ENCODE assay signal across 17 mouse cellular contexts in the genomic region with DNA sequence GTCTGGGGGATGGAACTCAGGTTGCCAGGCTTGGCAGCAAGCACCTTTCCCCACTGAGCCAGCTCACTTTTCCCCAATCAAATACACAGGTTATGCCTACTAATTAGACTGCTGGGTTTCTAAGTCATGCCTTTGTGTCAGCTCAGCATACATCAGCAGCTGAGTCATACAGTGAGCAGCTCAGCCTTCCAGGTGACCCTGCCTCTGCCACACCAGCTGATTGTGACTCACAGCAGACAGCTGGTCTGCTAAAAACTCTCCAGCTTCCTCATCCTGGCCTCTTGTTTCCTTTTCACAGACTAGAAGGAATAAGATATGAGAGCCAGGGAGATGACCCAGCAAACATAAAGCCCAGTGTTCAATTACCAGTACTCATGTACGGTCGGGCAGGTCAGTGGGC.
DNase-seq lines count a peak whose midpoint lies in the region; ATAC-seq lines count a peak whose summit lies in the region.
"Had no signal": no experiment of that assay in that cellular context is flagged by ENCODE, and none has a peak within 500 bp of the region (broad histone marks: within the 10 kb centered on the region; RNA-seq: fewer than 3 reads in every experiment).

No protein-coding gene starts in this region.

- H3K9ac ChIP-seq in stomach, embryonic 16.5 days (ENCODE audit: low read length) = no peak overlapping the region
- H3K9ac ChIP-seq in hindbrain, embryonic 11.5 days (ENCODE audit: low read depth, low read length) = no peak overlapping the region
- H3K9ac ChIP-seq: forebrain, embryonic 15.5 days; limb, embryonic 13.5 days; liver, postnatal 0 days had no signal

- H3K4me2 ChIP-seq in stomach, embryonic 16.5 days (ENCODE audit: low read depth, low read length) = no peak overlapping the region
- H3K4me2 ChIP-seq in hindbrain, embryonic 11.5 days (replicated peaks; ENCODE audit: low read depth, low read length) = no peak overlapping the region
- H3K4me2 ChIP-seq: forebrain, embryonic 15.5 days; heart, embryonic 11.5 days; limb, embryonic 13.5 days had no signal

- 78% methylated on average over 2 of the region's 2 CpGs for WGBS in stomach, embryonic 16.5 days
- 90% methylated on average over 2 of the region's 2 CpGs for WGBS in hindbrain, embryonic 11.5 days

- ATAC-seq in stomach, embryonic 16.5 days (ENCODE audit: insufficient read depth, low FRiP score) = peak; percentile 86; the same call in 1 of the 2 replicates
- no peak for ATAC-seq in hindbrain, embryonic 11.5 days (ENCODE audit: low FRiP score)
- ATAC-seq in monocyte, adult 5-6 weeks (replicated peaks; ENCODE audit: insufficient number of reproducible peaks, low FRiP score, low TSS enrichment, poor library complexity, severe bottlenecking) = no peak
- ATAC-seq: forebrain, embryonic 15.5 days; liver, postnatal 0 days had no signal

- H3K4me3 ChIP-seq in stomach, embryonic 16.5 days (replicated peaks; ENCODE audit: low read length) = no peak overlapping the region
- no peak overlapping the region for H3K4me3 ChIP-seq in hindbrain, embryonic 11.5 days (ENCODE audit: low read depth, low read length)
- H3K4me3 ChIP-seq: forebrain, embryonic 15.5 days; left cerebral cortex, adult 2 months; limb, embryonic 13.5 days had no signal

- H3K36me3 ChIP-seq in stomach, embryonic 16.5 days (ENCODE audit: control insufficient read depth, insufficient read depth, low read length) = no peaks in the 10 kb centered on the region
- H3K36me3 ChIP-seq in hindbrain, embryonic 11.5 days (ENCODE audit: control insufficient read depth, insufficient read depth, low read length) = no peaks in the 10 kb centered on the region
- H3K36me3 ChIP-seq: forebrain, embryonic 15.5 days; limb, embryonic 13.5 days had no signal

- H3K27me3 ChIP-seq in stomach, embryonic 16.5 days (ENCODE audit: control insufficient read depth, insufficient read depth, low read length) = no peaks in the 10 kb centered on the region
- H3K27me3 ChIP-seq in hindbrain, embryonic 11.5 days (ENCODE audit: control insufficient read depth, insufficient read depth, low read length) = no peaks in the 10 kb centered on the region
- H3K27me3 ChIP-seq: forebrain, embryonic 15.5 days had no signal

- no peak overlapping the region for H3K27ac ChIP-seq in stomach, embryonic 16.5 days (ENCODE audit: low read length)
- H3K27ac ChIP-seq in hindbrain, embryonic 11.5 days (ENCODE audit: low read depth, low read length) = no peak overlapping the region
- H3K27ac ChIP-seq: forebrain, embryonic 15.5 days; left cerebral cortex, adult 2 months; limb, embryonic 13.5 days had no signal

- 0 out of 2 replicates have a peak, but pooled peaks cover 4% of the 10 kb centered on the region for H3K4me1 ChIP-seq in stomach, embryonic 16.5 days (ENCODE audit: control insufficient read depth, insufficient read depth, low read length)
- no peaks in the 10 kb centered on the region for H3K4me1 ChIP-seq in hindbrain, embryonic 11.5 days (replicated peaks; ENCODE audit: control insufficient read depth, insufficient read depth, low read length)
- H3K4me1 ChIP-seq: limb, embryonic 13.5 days had no signal

- peak; percentile 26 for DNase-seq in adrenal gland, adult 8-10 months
- no peak for DNase-seq in adrenal gland, adult 18-20 months (ENCODE audit: low spot score in 2 of 2)
- peak; percentile 13 to 44 for DNase-seq in urinary bladder, adult 18-20 months (ENCODE audit: low spot score in 2 of 2)
- no peak for DNase-seq in urinary bladder, adult 2 months (ENCODE audit: low spot score)
- DNase-seq in brain, adult 2 months (ENCODE audit: low read depth, low spot score) = peak; percentile 82
- no peak for DNase-seq in hindbrain, embryonic 11.5 days (ENCODE audit: low spot score)
- DNase-seq: cerebellum, adult 11-12 months; gastrocnemius, postnatal 10 days; kidney, adult 18-20 months; liver, postnatal 0 days; thymus, postnatal 14 days had no signal

- H3K9me3 ChIP-seq in stomach, embryonic 16.5 days (replicated peaks; ENCODE audit: control insufficient read depth, low read length) = no peaks in the 10 kb centered on the region
- no peaks in the 10 kb centered on the region for H3K9me3 ChIP-seq in hindbrain, embryonic 11.5 days (ENCODE audit: control insufficient read depth, low read length)
- H3K9me3 ChIP-seq: forebrain, embryonic 15.5 days; limb, embryonic 13.5 days had no signal

Comparison
In these comparisons a context has a peak if more than half of its experiments do, and no peak if none do; other contexts are left out.
1. DNase-seq: peak in adrenal gland, adult 8-10 months (single experiment), urinary bladder, adult 18-20 months (2 of 2) and brain, adult 2 months (single experiment); none in adrenal gland, adult 18-20 months (0 of 2), urinary bladder, adult 2 months (single experiment) and hindbrain, embryonic 11.5 days (single experiment).